Mouse (Mus musculus) megakaryocyte, embryonic 14.5 days (primary cell): Measurements from ENCODE around the gene Ftsj3.

Source experiments
- FLI1 ChIP-seq: IDR thresholded peaks from 2 replicates; pipeline ENCODE4 v1.6.1; 2012; ENCODE audit warnings: low read length, inconsistent platforms, mixed read lengths
- GATA1 ChIP-seq: IDR thresholded peaks from 3 replicates; pipeline ENCODE4 v1.6.1; 2012; ENCODE audit warnings: mixed read lengths, low read length, inconsistent platforms, borderline replicate concordance

- TF ChIP-seq GATA1 = no peak
- no peak for TF ChIP-seq FLI1
These were observed 8.1 kb upstream of the Ftsj3 start for GRCm38 (mm10) chr11:106263963-106264362.
